Mouse (Mus musculus) midbrain, embryonic 15.5 days (tissue): ENCODE results near the gene Aspscr1. TPM values are rescaled to one million over a fixed set of nuclear protein-coding genes. Genes with fewer than 3 reads are reported as not detected.

Experiments
- ATAC-seq: fragments of 200-750 bp; cut with Nextera tagmentation; replicated peaks from 2 replicates; pipeline ENCODE4 v1.8.0; 2017; ENCODE audit warnings: moderate TSS enrichment
- H3K27ac ChIP-seq: fragments of 300-500 bp; sonication (generic); 2 replicates; pipeline ENCODE4 v1.5.1; 2015; ENCODE audit warnings: mild to moderate bottlenecking, inconsistent platforms
- H3K27me3 ChIP-seq: fragments of 300-500 bp; sonication (generic); replicated peaks from 2 replicates; pipeline ENCODE4 v1.6.1; 2015; ENCODE audit warnings: inconsistent platforms
- H3K36me3 ChIP-seq: fragments of 300-500 bp; sonication (generic); replicated peaks from 2 replicates; pipeline ENCODE4 v1.6.1; 2015; ENCODE audit warnings: inconsistent platforms
- H3K4me1 ChIP-seq: fragments of 300-500 bp; sonication (generic); 2 replicates; pipeline ENCODE4 v1.6.1; 2015; ENCODE audit warnings: inconsistent platforms
- H3K4me2 ChIP-seq: fragments of 300-500 bp; sonication (generic); 2 replicates; pipeline ENCODE4 v1.6.1; 2015; ENCODE audit warnings: inconsistent platforms, mild to moderate bottlenecking, moderate library complexity
- H3K4me3 ChIP-seq: fragments of 300-500 bp; sonication (generic); 2 replicates; pipeline ENCODE4 v1.5.1; 2015; ENCODE audit warnings: mild to moderate bottlenecking, inconsistent platforms
- H3K9ac ChIP-seq: fragments of 300-500 bp; sonication (generic); 2 replicates; pipeline ENCODE4 v1.6.1; 2015; ENCODE audit warnings: mild to moderate bottlenecking, inconsistent platforms
- H3K9me3 ChIP-seq: fragments of 300-500 bp; sonication (generic); 2 replicates; pipeline ENCODE4 v1.6.1; 2016; ENCODE audit warnings: inconsistent platforms
- WGBS: fragments of 180-500 bp; shearing (Covaris S2); methylation state at CpG from one replicate; pipeline ENCODE4 v1.1.7; 2015; ENCODE audit warnings: mixed read lengths; 5-methylcytosine and 5-hydroxymethylcytosine counted together
- polyA plus RNA-seq: library from polyadenylated mRNA; unstranded; fragments of >200 nt; fragmentation: Nextera tagmentation; extraction: Ambion mirVana; gene quantifications from 2 replicates; pipeline ENCODE4 v1.2.1, GENCODE M21; 2015

Aspscr1 gene
- polyA plus RNA-seq, 1 experiment from 2014 or later = 149 TPM

DNA sequence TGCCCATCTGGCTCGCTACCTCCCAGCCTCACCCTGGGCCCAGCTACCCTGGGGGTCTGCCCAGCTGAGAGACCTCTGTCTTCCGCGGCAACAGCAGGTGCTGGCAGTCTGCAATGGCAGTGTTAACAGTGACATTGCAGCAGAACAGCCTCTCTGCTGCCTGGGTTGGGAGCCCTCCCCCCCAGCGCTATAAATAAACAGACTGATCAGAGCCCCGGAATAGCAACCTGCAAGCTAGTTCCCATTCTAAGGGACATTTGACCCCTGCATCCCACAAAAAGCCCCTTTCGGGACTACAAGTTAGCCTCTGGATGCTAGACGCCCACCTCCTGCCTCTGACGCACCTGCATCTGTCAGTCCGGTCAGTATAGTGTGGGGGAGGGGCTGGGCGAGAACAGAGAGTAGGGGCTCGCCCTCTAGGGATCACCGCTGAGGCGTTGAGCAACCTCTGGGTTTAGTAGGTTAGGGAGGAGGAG lies 24.7 kb upstream of the Aspscr1 start, which contains the start of gene Myadml2:
Gene Myadml2, minus strand, starts transcription at position 158 of the 476 bp plus-strand sequence.
- no peaks in the 10 kb centered on the region for H3K36me3 ChIP-seq
- peak within 1 kb of the TSS; percentile 20 for H3K4me3 ChIP-seq
- no peak within 1 kb of the TSS for H3K27ac ChIP-seq
- peak within 1 kb of the TSS; percentile 29; the same call in 1 of the 2 replicates for H3K9ac ChIP-seq
- no peaks in the 10 kb centered on the region for H3K9me3 ChIP-seq
- WGBS = 8% methylated on average over 13 of the region's 13 CpGs
- H3K27me3 ChIP-seq = peaks cover 10% of the 10 kb centered on the region; the same call in 1 of the 2 replicates
- peak within 1 kb of the TSS; percentile 50 for H3K4me2 ChIP-seq
- H3K4me1 ChIP-seq = peaks cover 14% of the 10 kb centered on the region
- ATAC-seq = no peak

DNA sequence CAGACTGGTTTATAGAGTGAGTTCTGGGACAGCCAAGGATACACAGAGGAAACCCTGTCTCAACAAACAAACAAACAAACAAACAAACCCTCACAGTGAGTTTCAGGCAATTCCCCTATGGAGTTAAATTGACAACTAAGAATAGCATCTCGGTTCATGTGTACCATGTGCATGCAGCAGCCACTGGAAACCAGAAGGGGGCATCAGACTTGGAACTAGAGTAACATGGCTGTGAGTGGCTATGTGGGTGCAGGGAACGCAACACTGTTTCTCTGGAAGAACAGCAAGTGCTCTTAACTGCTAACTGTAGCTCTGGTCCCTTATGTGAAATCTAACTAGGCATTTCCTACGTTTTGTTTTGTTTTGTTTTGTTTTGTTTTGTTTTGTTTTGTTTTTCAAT lies 20.9 kb upstream of the Aspscr1 start:
- peaks cover 17% of the 10 kb centered on the region for H3K27me3 ChIP-seq
- 69% methylated on average over 3 of the region's 3 CpGs for WGBS

DNA sequence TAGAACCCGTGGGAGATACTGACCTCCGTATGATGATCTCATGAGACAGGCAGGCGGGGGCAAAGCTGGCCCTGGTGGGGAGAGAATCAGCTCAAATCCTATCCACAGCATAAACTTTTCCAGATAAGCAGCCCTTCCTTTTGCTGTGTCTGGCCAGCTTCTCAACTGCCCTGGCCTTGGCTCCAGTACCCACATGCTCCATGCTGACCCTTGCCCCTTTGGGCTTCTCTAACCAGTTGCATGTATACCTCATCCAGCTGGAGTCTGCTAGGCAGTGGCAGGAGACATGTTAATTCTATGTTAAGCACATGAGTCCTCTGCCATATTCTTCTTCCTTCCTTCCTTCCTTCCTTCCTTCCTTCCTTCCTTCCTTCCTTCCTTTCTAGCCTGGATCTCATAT lies 18.0 kb upstream of the Aspscr1 start:
- H3K27ac ChIP-seq = no peak overlapping the region
- no peaks in the 10 kb centered on the region for H3K9me3 ChIP-seq
- 69% methylated on average over 3 of the region's 3 CpGs for WGBS
- H3K4me1 ChIP-seq = peaks cover 5% of the 10 kb centered on the region
- H3K27me3 ChIP-seq = peaks cover 39% of the 10 kb centered on the region
- H3K36me3 ChIP-seq = no peaks in the 10 kb centered on the region
- ATAC-seq = no peak
- H3K4me3 ChIP-seq = no peak overlapping the region
- H3K9ac ChIP-seq = no peak overlapping the region
- H3K4me2 ChIP-seq = no peak overlapping the region

More for the DNA sequence above, 20.9 kb upstream of the Aspscr1 start:
- H3K4me1 ChIP-seq = peaks cover 7% of the 10 kb centered on the region
- no peaks in the 10 kb centered on the region for H3K9me3 ChIP-seq
- H3K9ac ChIP-seq = no peak overlapping the region
- H3K4me3 ChIP-seq = no peak overlapping the region
- no peaks in the 10 kb centered on the region for H3K36me3 ChIP-seq
- no peak overlapping the region for H3K27ac ChIP-seq
- H3K4me2 ChIP-seq = no peak overlapping the region
- no peak for ATAC-seq

DNA sequence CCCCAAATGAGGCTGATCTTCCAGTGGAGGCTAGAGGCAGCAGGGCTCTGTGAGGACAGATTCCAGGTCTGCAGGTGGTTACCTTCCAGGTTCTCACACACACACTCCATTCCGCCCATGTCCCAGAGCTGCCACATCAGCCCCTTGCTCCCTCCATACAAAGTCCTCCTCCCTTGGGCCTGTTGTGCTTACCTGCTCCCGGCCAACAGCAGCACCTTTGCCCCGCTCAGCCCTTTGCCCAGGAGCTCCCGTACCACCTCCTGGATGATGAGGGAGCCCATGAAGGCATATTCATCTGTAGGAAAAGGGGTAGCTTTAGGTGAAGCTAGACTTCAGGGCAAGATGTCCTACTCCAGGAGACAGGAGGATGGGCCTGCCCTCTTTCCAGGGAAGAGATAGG lies 15.5 kb upstream of the Aspscr1 start:
- Histone ChIP-seq H3K36me3 (no peaks in the 10 kb centered on the region), H3K4me1 (peaks cover 22% of the 10 kb centered on the region), H3K4me2 (no peak overlapping the region), H3K27me3 (peaks cover 64% of the 10 kb centered on the region), H3K4me3 (no peak overlapping the region), H3K9me3 (no peaks in the 10 kb centered on the region), H3K9ac (no peak overlapping the region), H3K27ac (no peak overlapping the region)
- 88% methylated on average over 4 of the region's 4 CpGs for WGBS
- no peak for ATAC-seq

DNA sequence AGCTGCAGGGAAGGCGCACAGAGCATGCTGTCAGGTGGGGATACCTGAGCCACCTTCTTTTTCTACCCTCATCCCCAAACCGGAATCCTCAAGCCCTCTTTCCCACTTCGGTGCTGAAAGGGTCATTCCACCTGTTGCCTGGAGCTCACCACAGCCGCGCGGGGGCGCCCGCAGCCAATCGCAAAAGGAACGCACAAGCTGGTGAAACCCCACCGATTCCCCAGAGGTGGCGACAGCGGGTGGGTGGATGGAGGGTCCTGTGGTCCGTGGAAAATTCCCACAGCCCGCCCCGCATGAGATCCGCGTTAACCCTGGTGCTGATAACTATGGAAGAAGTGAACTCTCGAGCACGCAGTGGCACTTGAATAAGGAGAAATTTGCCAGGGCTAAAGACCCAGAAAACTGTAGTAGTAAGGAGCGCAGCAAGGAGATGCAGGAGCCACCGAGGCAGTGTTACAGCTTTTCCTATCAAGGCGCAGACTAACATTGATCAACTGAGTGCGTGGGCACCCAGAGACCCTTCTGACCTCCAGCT lies 13.8 kb upstream of the Aspscr1 start:
- Histone ChIP-seq H3K4me2 (no peak overlapping the region), H3K27ac (no peak overlapping the region), H3K36me3 (no peaks in the 10 kb centered on the region), H3K4me3 (no peak overlapping the region), H3K4me1 (peaks cover 22% of the 10 kb centered on the region), H3K27me3 (peaks cover 81% of the 10 kb centered on the region), H3K9me3 (no peaks in the 10 kb centered on the region), H3K9ac (no peak overlapping the region)
- no peak for ATAC-seq
- 2% methylated on average over 24 of the region's 24 CpGs for WGBS

DNA sequence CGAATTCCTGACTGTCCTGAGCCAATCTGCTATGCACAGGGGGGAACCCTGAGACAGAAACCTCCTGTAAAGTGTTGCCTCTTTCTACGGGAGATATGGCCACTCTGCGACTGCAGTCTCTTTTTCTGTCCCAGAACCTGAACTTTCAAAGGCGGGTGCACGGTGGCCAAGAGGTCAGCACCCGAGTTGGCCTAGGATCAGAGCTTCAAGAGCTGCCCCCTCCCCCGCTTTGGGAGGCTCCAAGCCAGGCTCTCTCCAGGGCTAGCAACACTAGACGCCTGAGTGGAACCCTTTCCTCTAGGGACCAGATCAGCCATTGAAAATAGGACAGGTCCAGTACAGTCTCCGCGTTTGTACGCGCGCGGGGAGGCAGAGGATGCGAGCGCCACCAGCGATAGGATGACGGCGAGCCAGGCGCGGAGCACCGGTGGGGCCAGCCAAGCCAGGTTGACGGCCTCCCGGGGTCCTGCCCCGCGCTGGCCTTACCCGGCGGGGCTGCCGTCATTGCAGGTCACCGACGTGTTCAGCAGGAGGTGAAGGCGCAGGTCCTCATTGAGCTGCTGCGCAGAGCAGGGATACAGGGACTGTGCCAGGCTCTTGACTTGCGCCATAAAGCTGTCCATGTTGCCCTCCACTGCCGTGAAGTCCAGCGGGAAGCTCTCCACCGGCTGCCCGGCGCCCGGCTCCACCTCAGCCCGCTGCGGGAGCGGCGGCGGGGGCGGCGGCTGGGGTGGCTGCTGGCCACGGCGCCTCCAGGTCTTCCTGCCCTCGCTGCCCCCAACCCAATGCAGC lies 13.1 kb upstream of the Aspscr1 start:
- Histone ChIP-seq H3K9me3 (no peaks in the 10 kb centered on the region), H3K27ac (no peak overlapping the region), H3K4me2 (peak overlapping the region; percentile 49), H3K4me1 (peaks cover 22% of the 10 kb centered on the region), H3K27me3 (peaks cover 83% of the 10 kb centered on the region), H3K4me3 (peak overlapping the region; percentile 34), H3K36me3 (no peaks in the 10 kb centered on the region), H3K9ac (no peak overlapping the region)
- WGBS = 3% methylated on average over 50 of the region's 50 CpGs
- ATAC-seq = no peak

DNA sequence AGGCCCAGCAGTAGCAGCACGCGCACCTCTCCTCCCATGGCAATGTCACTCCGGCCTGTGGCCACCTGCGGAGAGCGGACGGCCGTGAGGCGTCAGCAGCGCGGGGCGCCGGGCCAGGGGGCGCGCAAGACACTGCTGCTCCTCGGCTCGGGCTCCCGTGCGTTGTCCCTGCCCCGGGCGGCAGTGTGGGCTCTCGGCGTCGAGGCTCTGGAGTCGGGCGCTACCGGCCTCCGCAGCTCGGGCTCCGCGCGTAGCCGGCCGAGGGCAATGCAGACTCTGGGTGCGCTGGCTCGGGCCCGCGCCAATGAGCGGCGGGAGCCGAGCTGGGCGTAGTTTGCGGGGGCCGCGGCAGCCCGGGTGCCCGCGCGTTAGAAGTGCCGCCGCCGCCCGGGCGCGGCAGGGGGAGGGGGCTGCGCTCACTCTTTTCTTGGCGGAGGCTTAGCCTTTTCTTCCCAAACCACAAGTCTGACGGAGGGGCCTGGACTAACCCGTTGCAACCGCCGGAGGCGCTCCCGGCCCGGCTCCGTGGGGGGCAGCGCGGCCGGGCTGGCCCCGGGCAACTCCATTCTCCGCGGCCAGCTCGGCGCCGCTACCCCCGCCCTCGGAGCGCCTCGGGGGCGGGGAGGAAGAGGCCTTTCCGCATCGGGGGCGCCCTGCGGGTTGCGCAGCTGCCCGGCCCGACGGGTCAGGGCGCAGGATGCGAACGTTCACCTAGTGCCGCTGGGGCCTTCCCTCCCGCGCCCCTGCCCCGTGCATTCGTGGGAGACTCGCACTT lies 12.3 kb upstream of the Aspscr1 start:
- Histone ChIP-seq H3K9me3 (no peaks in the 10 kb centered on the region), H3K27me3 (peaks cover 84% of the 10 kb centered on the region), H3K36me3 (no peaks in the 10 kb centered on the region), H3K27ac (no peak overlapping the region), H3K4me1 (peaks cover 22% of the 10 kb centered on the region), H3K4me2 (peak overlapping the region; percentile 49), H3K9ac (no peak overlapping the region), H3K4me3 (peak overlapping the region; percentile 34)
- under 1% methylated on average over 80 of the region's 95 CpGs for WGBS
- no peak for ATAC-seq

DNA sequence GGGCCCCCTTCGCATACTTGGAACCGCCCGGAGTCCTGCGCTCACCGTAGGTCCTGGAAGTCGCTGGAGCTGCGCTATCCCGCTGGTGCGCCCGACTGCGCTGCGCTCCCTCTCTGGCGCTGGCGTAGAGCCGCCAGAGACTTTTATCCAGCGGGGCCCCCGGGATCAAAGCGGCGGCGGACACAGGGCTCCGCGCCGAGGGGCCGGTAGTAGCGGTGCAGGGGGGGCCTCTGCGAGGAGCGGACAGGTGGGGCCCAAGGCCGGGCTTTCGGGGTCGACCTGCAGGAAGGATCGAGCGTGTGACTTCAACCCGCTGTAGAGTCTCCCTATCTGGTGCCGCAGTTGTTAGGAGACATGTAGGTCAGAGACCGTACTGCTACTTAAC lies 11.7 kb upstream of the Aspscr1 start, which contains the start of gene Notum:
Gene Notum, minus strand, starts transcription at position 100 of the 385 bp plus-strand sequence.
- no peak within 1 kb of the TSS for H3K9ac ChIP-seq
- H3K4me2 ChIP-seq = peak within 1 kb of the TSS; percentile 49
- ATAC-seq = no peak

DNA sequence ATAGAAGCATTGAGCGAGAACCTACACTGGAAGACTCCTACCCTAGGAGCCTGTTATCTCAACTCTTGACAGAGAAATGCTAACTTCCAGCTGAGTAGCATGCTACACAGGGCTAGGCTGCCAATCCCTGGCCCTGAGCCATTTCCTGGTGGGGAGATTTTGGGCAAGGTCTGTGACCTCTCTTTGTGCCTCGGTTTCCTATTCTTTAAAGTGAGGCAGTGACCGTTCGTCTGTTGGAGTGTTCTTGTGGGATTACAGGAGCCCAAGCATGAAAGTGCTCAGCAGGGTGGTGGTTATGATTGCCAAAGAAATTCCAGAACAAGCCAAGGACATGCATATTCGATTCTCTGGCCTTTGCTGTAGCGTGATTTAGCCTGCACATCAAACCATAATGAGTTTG lies 10.0 kb upstream of the Aspscr1 start:
- peaks cover 22% of the 10 kb centered on the region for H3K4me1 ChIP-seq
- H3K9ac ChIP-seq = no peak overlapping the region
- H3K4me2 ChIP-seq = no peak overlapping the region
- no peak for ATAC-seq
- WGBS = 22% methylated on average over 6 of the region's 6 CpGs
- H3K4me3 ChIP-seq = no peak overlapping the region
- peaks cover 67% of the 10 kb centered on the region for H3K27me3 ChIP-seq
- no peaks in the 10 kb centered on the region for H3K36me3 ChIP-seq
- no peak overlapping the region for H3K27ac ChIP-seq
- H3K9me3 ChIP-seq = no peaks in the 10 kb centered on the region

More for the DNA sequence above, 11.7 kb upstream of the Aspscr1 start, which contains the start of gene Notum:
- H3K27me3 ChIP-seq = peaks cover 84% of the 10 kb centered on the region
- H3K27ac ChIP-seq = no peak within 1 kb of the TSS
- H3K36me3 ChIP-seq = no peaks in the 10 kb centered on the region
- 1% methylated on average over 35 of the region's 35 CpGs for WGBS
- H3K9me3 ChIP-seq = no peaks in the 10 kb centered on the region
- H3K4me3 ChIP-seq = peak within 1 kb of the TSS; percentile 34
- peaks cover 22% of the 10 kb centered on the region for H3K4me1 ChIP-seq

DNA sequence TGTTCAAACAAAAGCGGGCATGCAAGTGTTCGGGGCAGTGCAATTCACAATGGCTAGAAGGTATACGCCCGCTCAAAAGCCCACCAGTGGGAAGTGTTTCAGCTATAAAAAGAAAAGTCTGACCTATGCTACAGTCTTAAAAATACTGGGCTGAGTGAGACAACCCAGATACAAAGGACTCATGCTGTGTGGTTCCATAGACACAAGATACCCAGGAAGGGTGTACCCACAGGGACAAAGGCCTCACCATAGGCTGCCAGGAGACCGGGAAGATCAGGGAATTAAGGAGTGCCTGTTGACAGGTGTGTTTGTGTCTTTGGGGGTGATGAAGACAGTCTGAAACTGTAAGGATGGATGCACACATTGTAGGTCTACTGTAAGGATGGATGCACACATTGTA lies 9.1 kb upstream of the Aspscr1 start:
- no peak for ATAC-seq
- no peak overlapping the region for H3K27ac ChIP-seq
- WGBS = 56% methylated on average over 5 of the region's 5 CpGs
- no peak overlapping the region for H3K4me2 ChIP-seq
- peaks cover 58% of the 10 kb centered on the region for H3K27me3 ChIP-seq
- peaks cover 22% of the 10 kb centered on the region for H3K4me1 ChIP-seq
- no peaks in the 10 kb centered on the region for H3K9me3 ChIP-seq
- no peak overlapping the region for H3K9ac ChIP-seq
- H3K4me3 ChIP-seq = no peak overlapping the region
- no peaks in the 10 kb centered on the region for H3K36me3 ChIP-seq

DNA sequence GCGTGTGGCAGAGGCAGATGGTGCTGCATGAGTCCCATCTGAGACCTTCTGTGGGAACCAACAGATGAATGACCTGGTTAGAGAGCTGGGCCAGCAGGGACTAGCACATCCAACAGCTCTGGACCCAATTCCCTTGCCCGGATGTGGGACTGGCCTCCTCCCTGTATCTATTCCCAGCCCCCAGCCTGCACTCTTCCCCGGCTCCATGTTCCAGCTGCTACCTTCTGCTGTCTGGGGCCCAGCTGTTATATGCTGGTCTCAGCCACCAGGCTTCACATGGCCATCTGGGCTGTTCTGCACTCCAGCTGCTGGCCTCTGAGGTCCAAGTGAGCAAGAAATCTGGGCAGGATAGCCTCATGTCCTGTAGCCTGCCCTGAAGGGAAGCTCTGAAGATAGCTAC lies 7.4 kb upstream of the Aspscr1 start:
- H3K4me3 ChIP-seq = no peak overlapping the region
- peaks cover 11% of the 10 kb centered on the region for H3K4me1 ChIP-seq
- no peaks in the 10 kb centered on the region for H3K36me3 ChIP-seq
- H3K27ac ChIP-seq = no peak overlapping the region
- ATAC-seq = no peak
- no peak overlapping the region for H3K4me2 ChIP-seq
- no peak overlapping the region for H3K9ac ChIP-seq
- H3K27me3 ChIP-seq = peaks cover 41% of the 10 kb centered on the region
- no peaks in the 10 kb centered on the region for H3K9me3 ChIP-seq
- WGBS = 83% methylated on average over 3 of the region's 3 CpGs

DNA sequence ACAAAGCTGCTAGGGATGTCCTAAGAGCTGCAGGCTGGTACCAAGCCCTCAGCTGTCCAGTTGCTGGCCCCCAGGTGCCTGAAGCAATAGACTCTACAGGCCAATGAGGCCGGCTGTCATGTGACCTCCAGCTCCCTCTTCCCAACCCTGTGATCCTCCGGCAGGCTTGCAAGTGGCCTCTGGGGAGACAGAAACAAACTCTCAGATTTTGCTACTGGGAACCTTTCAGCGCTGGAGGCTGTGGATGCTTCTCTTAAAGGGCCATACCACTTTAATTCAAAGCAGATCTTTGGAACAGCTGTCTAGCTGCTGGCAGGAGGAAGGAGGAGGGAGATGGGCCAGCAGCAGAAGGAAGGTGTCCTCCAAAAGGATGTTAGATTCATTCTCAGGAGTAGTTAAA lies 6.2 kb upstream of the Aspscr1 start:
- 10% methylated on average over 3 of the region's 3 CpGs for WGBS
- Histone ChIP-seq H3K4me1 (no peaks in the 10 kb centered on the region), H3K9ac (no peak overlapping the region), H3K9me3 (no peaks in the 10 kb centered on the region), H3K4me2 (no peak overlapping the region), H3K27ac (no peak overlapping the region), H3K36me3 (no peaks in the 10 kb centered on the region), H3K27me3 (peaks cover 29% of the 10 kb centered on the region), H3K4me3 (no peak overlapping the region)
- ATAC-seq = no peak
